Mouse (Mus musculus) cerebellum, postnatal 14 days (tissue): Measurements from ENCODE around the gene Spaca7.
"Not testable (repeated sequence)": the region's sequence is repeated elsewhere in the genome, so short reads cannot be mapped to it uniquely, and the experiment has no call there.

Source experiments
- DNase-seq, 2 experiments: peaks; one replicate each; pipeline ENCODE4 v3.0.0; 2021; ENCODE audit warnings: mixed read lengths in 2 of 2

Spaca7 gene

GRCm38 (mm10) chr8:12572814-12573534, at the start of gene Spaca7:
Gene Spaca7 (plus strand): TSS chr8:12573029.
- no peak for DNase-seq

GRCm38 (mm10) chr8:12524279-12524678, 48.5 kb upstream of the Spaca7 start:
- no peak for DNase-seq

- DNase-seq, result no peak
These were observed 44.2 kb upstream of the Spaca7 start for GRCm38 (mm10) chr8:12528659-12529058.

- peak; percentile 27 to 42 for DNase-seq
These were observed 37.2 kb upstream of the Spaca7 start for GRCm38 (mm10) chr8:12535617-12536016.

- DNase-seq, result peak; percentile 32 to 33
These were observed 36.5 kb upstream of the Spaca7 start for GRCm38 (mm10) chr8:12536306-12536705.

- DNase-seq, result no peak
These were observed 27.6 kb upstream of the Spaca7 start for GRCm38 (mm10) chr8:12545236-12545635.

GRCm38 (mm10) chr8:12545671-12546070, 27.2 kb upstream of the Spaca7 start:
- no peak for DNase-seq

GRCm38 (mm10) chr8:12547466-12548220, 25.2 kb upstream of the Spaca7 start:
- DNase-seq, result no peak

- no peak for DNase-seq
These were observed 24.6 kb upstream of the Spaca7 start for GRCm38 (mm10) chr8:12548255-12548654.

GRCm38 (mm10) chr8:12548680-12549079, 24.1 kb upstream of the Spaca7 start:
- no peak for DNase-seq

GRCm38 (mm10) chr8:12555515-12556145, 17.2 kb upstream of the Spaca7 start:
- peak in 1 of 2 experiments; percentile 15 for DNase-seq

GRCm38 (mm10) chr8:12558786-12559185, 14.0 kb upstream of the Spaca7 start:
- DNase-seq, result no peak

GRCm38 (mm10) chr8:12561403-12561960, 11.3 kb upstream of the Spaca7 start:
- DNase-seq, result peak; percentile 66 to 81

GRCm38 (mm10) chr8:12564307-12564706, 8.5 kb upstream of the Spaca7 start:
- DNase-seq, result peak; percentile 74 to 76

GRCm38 (mm10) chr8:12565488-12565887, 7.3 kb upstream of the Spaca7 start:
- DNase-seq, result no peak

- DNase-seq, result no peak
These were observed 6.3 kb upstream of the Spaca7 start for GRCm38 (mm10) chr8:12566509-12566908.

- no peak for DNase-seq
These were observed 3.2 kb downstream of the Spaca7 start for GRCm38 (mm10) chr8:12576003-12576402.

GRCm38 (mm10) chr8:12576739-12577138, 3.9 kb downstream of the Spaca7 start:
- no peak for DNase-seq

GRCm38 (mm10) chr8:12579339-12579999, 6.6 kb downstream of the Spaca7 start:
- not testable (repeated sequence) for DNase-seq

GRCm38 (mm10) chr8:12583785-12584184, 11.0 kb downstream of the Spaca7 start:
- no peak for DNase-seq

GRCm38 (mm10) chr8:12607223-12607622, 34.4 kb downstream of the Spaca7 start:
- peak; percentile 90 to 95 for DNase-seq

- DNase-seq, result no peak
These were observed 36.0 kb downstream of the Spaca7 start for GRCm38 (mm10) chr8:12608810-12609209.
